Mouse (Mus musculus): ENCODE results near the gene Fpr3.
A peak's percentile ranks its signal among the peaks of the same experiment; 100 is the strongest.
"Not testable (repeated sequence)": the region's sequence is repeated elsewhere in the genome, so short reads cannot be mapped to it uniquely, and the experiment has no call there.

The Fpr3 gene

DNA sequence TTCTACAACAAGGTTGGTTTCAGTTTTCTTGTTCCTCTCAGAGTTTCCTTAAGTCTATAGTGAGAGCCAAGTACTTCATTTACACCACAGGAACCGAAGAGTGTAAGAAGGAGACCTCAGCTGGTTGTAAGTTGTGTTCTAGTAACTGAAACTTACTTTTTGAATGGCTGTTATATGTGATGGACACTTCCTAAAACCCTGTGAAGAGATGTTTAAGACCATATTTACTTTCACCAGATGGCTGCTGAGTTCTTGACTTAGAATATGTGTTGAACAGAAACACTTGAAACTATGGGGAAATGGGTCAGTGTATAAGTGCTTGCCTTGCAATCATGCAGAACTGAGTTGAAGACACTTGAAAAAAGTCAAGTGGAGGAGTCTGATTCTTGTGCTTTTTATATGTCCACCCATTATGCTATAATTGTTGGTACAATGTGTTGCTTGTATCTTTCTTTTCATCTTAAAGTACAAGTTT, at the start of gene Fpr3, which contains the start of gene Fpr2:
Fpr3 (plus strand) TSS at position 79 of the 475 bp plus-strand sequence.
Fpr2 (plus strand) TSS at position 51 of the 475 bp plus-strand sequence.
- DNase-seq (ENCODE audit: low spot score in 2 of 2): no peak

DNA sequence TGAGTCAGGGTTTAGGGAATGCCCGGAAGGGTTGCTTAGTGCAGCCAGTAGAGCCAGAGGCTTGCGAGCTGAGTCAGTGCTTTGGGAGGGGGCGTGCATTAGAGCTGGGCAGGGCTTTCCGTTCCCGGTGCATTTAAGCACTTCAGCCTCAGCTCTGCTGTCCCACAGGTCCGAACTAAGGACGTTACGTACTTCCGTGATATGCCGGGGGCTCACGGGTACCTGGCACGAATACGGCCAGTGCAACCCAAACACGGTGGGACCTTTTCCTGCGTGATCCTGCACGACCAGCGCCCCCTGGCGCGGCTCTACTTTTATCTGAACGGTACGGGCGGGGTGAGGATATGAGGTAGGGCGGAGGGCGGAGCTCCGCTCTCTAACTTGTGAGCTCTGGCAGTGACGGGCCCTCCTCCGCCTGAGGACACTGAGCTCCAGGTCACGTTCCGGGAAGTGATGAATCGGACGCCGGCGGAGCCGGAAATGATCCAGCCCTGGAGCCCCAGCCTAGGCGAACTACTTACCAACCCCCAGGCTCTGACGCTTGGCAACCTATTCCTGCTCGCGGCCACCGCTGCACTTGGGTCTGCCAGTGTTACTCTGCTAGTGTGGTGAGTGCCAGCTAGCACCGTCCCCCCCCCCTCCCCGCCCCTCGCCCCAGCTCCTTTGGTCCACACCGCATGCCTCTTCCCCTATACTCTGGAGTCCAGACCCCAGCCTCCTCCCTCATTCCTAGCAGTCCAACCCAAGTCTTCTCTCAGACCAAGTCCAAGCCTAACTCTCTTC, 49.5 kb upstream of the Fpr3 start:
- DNase-seq (ENCODE audit: low spot score in 2 of 2): peak; percentile 94 to 97

DNA sequence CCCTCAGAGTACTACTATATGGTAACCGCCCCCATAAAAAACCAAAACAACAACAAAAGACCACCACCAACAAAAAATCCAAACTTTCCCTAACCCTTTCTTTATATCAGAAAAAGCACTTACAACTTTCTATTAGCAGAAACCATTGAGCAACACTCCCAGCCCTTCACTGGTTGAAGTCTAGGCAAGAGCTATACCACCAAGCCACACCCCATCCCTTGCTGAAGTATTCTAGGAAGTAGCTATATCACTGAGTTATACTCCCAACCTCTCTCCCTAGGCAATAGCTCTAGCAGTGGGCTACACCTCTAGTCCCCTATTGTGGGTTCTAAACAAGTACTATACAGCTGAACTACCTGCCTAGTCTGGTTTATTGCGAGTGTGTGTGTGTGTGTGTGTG, 48.4 kb upstream of the Fpr3 start:
- no peak for DNase-seq (ENCODE audit: low spot score in 2 of 2)

DNA sequence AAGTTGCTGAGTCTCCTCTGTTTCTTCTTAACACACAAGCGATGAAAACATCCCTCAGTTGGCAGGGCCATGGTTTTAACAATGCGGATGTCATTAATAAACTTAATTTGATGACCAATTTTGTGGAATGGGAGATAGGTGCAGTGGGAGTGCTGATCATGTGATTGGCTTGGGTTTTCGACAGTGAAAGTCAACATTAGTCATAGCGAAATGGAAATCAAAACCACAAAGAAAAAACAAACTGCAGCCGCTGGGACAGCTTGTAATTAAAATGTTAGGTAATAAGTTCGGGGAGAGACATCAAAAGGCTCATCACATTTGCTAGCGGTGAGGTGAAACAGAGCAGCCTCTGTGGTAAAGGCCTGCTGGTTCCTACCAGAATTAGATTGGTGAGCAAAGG, 46.9 kb upstream of the Fpr3 start:
- no peak for DNase-seq (ENCODE audit: low spot score in 2 of 2)

DNA sequence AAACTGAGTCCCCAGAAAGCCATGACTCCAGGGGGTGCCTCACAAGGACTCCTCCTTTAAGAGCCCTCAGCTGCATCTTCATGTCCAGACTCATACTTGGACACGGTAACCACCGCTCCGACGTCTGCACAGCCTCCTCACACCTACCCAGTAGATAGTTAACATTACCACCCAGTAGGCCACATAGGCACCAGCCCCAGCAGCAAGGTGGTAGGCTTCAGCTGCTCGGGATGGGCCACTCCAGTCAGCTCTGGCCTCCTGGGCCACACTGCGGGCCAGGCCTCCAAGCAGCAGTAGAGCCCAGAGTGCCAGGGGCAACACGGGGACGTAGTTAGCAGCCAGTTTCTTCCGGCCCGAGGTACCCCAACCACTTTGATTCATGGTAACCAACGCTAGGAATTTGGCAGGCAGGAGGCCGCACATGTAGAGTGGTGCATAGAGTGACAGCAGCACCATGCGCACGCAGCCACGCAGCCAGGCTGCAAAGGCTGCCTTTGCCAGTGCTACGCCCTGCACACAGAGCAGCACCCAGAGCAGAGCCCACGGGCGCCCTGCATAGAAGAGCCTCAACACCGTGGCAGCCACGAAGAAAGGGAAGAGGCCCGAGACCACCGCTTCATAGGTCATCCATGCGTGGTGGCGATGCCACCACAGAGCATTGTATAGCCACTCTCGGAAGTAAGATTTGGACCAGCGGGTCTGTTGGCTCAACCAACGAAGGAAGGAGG, 44.0 kb upstream of the Fpr3 start:
- DNase-seq (ENCODE audit: low spot score in 2 of 2): no peak

- not testable (repeated sequence) for DNase-seq (ENCODE audit: low spot score in 2 of 2)
Measured at GRCm38 (mm10) chr17:17844606-17845005, 43.0 kb upstream of the Fpr3 start.

- DNase-seq (ENCODE audit: low spot score in 2 of 2): peak in 1 of 2 experiments; percentile 14
Measured at GRCm38 (mm10) chr17:17845187-17846027, 42.2 kb upstream of the Fpr3 start.

DNA sequence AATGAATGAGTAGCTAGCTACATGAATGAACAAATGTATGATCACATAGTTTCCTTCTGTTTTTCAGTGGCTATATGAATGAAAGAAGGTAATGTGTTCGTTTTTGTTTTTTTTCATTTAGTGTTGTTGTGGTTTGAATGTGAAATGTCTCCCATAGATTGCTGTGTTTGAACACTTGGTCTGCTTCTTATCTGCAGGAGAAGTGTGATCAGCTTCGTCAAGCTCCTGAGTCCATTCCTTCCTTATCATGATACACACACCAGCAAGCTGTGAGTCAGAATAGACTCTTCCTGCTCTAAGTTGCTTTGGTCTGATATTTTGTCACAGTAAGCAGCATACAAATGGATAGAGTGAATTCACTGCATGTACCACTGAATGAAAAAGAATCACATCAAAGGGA, 38.7 kb upstream of the Fpr3 start:
- DNase-seq (ENCODE audit: low spot score in 2 of 2): no peak

- peak in 1 of 2 experiments; percentile 10 for DNase-seq (ENCODE audit: low spot score in 2 of 2)
Measured at GRCm38 (mm10) chr17:17849906-17850712, 37.5 kb upstream of the Fpr3 start.

DNA sequence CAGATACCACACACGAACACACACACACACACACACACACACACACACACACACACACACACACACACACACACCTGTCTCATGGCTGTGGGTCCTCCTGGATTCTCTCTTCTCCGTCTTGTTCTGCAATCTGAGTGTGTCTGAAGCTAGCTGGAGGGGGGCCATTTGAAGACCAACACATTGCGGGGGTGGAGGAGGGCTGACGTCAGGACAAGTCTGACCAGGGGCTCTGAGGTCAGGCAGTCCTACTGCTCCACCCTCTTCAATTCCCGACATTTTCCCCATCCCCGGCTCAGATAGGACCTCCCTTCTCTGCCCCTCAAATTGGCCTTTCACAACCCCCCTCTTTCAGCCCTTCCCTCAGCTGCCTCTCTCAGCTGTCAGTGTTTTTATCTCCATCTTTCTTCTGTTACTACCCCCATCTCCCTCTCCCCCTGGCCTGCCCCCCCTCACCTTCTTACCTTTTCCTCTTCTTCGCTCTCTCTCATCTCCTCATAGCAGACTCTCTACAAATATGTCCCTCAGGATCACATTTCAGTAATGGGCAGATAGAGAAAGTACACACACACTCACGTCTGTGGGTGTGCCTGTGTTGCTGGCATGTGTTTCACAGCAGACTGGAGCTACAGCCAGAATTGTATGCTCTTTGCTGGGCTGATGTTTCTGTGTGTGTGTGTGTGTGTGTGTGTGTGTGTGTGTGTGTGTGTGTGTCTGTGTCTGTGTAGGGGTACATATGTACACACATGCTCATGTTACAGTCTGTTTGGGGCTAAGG, 32.4 kb upstream of the Fpr3 start, which contains the start of gene Has1:
Has1 (minus strand) TSS at position 142 of the 775 bp plus-strand sequence.
- DNase-seq (ENCODE audit: low spot score in 2 of 2): no peak

DNA sequence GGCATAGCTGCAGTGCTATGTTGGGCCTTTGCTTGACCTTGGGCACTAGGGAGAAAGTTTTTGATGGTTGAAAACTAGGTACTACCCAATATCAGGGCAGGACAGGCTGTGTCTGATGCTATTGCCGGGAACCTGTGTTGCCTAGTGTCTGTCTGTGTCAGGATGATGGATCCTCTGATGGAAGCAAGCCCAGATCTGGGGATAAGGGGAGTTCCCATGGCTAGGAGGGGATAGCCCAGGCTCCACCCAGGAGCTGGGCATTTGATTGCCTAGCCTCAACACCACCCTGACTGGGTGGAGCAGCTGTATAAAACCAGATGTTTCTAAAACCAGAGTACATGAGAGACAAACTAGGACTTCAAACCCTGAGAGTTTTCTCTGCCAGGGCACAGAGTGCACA, 31.0 kb upstream of the Fpr3 start:
- DNase-seq (ENCODE audit: low spot score in 2 of 2): no peak

- DNase-seq (ENCODE audit: low spot score in 2 of 2): no peak
Measured at GRCm38 (mm10) chr17:17857446-17857845, 30.2 kb upstream of the Fpr3 start.

GRCm38 (mm10) chr17:17860110-17860509, 27.5 kb upstream of the Fpr3 start:
- DNase-seq (ENCODE audit: low spot score in 2 of 2): no peak

DNA sequence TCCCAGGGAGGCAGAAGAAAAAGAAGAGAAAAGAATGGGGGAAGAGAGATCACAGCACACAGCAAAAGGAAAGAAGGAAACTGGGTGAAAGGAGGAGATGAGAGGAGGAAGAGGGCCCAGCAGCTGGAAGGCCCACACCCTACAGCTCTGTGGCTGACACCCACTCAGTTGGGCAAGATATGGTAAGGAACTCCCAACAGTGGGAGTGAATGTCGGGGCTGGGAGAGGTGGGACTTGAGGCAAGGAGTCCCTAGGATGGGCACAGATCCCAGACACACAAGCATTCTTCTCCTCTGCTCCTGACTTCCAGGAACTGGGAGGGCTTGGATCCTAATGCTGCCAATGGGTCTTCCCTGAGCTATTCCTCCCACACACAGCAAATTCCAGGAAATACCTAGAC, 25.3 kb upstream of the Fpr3 start:
- DNase-seq (ENCODE audit: low spot score in 2 of 2): no peak

- DNase-seq (ENCODE audit: low spot score in 2 of 2): no peak
Measured at GRCm38 (mm10) chr17:17865168-17865567, 22.5 kb upstream of the Fpr3 start.

DNA sequence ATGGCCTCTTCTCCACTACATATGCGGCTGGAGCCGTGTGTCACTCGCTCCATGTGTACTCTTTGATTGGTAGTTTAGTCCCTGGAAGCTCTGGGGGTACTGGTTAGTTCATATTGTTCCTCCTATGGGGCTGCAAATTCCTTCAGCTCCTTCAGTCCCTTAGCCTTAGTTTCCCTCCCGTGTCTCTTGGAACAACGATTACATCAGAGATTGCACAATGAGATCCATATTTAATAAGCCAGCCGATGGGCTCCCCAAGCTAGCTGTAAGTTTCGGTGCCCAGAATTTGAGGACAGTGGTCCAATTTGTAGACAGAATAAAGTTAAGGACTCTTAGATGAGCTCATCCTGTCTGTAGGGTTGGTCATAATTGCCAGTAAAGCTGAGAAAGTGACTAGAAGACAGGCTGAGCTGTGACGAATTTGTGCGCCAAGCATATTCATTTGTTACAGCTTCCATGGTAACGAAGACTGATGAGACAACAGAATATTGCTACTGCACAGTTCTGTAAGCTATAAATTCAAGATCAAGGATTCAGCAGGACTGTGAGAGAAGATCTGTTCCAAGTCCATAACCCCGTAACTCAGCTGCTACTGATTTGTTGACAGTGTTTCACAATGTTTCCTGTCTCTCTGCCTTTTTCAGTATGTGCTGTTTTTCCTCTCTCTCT, 20.7 kb upstream of the Fpr3 start:
- peak in 1 of 2 experiments; percentile 31 for DNase-seq (ENCODE audit: low spot score in 2 of 2)

GRCm38 (mm10) chr17:17870892-17871550, 16.6 kb upstream of the Fpr3 start:
- no peak for DNase-seq (ENCODE audit: low spot score in 2 of 2)

GRCm38 (mm10) chr17:17871697-17872096, 16.0 kb upstream of the Fpr3 start:
- DNase-seq (ENCODE audit: low spot score in 2 of 2): no peak

DNA sequence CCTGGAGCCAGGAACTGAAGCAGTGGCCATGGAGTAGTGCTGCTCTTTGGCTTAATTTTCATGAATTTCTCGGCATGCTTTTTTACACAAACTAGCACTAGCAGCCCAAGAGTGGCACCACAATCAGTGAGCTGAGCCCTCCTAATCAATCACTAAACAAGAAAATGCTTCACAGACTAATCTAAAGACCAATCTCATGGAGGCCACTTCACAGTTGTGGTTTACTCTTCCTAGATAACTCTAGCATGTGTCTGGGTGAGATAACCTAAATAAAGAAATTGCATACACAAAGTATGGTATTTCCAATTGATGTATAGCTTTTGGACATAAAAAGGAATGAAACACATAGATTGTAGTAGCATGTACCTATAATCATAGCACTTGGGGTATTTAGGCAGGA, 8.3 kb upstream of the Fpr3 start:
- no peak for DNase-seq (ENCODE audit: low spot score in 2 of 2)
